Mouse (Mus musculus) MN1 (cell line): Measurements from ENCODE around the gene Ms4a3.

Source experiments
- DNase-seq: peaks from one replicate; pipeline ENCODE4 v3.0.0-alpha.2; 2016; ENCODE audit warnings: low spot score

Gene Ms4a3

GRCm38 (mm10) chr19:11589205-11589604 lies 51.4 kb downstream of the Ms4a3 start:
- no peak for DNase-seq
